Mouse (Mus musculus): ENCODE data around the gene Nle1. TPM values are rescaled to one million over a fixed set of nuclear protein-coding genes. Genes with fewer than 3 reads are reported as not detected.
A peak's percentile ranks its signal among the peaks of the same experiment; 100 is the strongest.
"Not testable (repeated sequence)": the region's sequence is repeated elsewhere in the genome, so short reads cannot be mapped to it uniquely, and the experiment has no call there.

Nle1 gene
- polyA plus RNA-seq, 1 experiment, result not detected

DNA sequence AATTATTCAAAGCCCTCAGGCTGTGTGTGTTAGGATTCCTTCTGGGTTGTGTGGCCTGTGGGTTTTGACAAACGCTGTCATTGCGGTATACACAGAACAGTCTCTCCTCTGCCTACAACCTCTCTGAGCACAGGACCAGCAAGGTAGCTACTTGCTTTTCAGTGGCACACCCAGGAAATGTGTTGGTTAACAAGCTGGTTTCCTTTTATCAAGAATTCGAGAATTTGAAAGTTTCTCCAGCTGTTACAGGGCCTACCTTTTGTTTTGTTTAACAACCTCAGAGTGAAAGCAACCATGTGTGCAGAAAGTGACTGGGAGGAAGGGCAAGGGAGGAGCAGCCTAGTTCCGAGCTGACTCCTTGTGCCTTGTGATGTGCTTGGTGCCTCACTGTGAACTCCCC is 39.2 kb upstream of the Nle1 start:
- no peak overlapping the region for H3K27ac ChIP-seq (ENCODE audit: insufficient read depth, low read depth, low read length)
- WGBS, result 67% methylated on average over 4 of the region's 4 CpGs
- H3K4me3 ChIP-seq (ENCODE audit: insufficient read depth, low read depth, low read length), result no peak overlapping the region
- H3K4me1 ChIP-seq (ENCODE audit: control insufficient read depth, insufficient read depth, low read length), result peaks cover 7% of the 10 kb centered on the region; the same call in 1 of the 2 replicates
- TF ChIP-seq POLR2A (IDR thresholded peaks at IDR 0.05; ENCODE audit: insufficient read depth, low read depth, low read length) (no peak), CTCF (IDR thresholded peaks at IDR 0.05; ENCODE audit: insufficient read depth, low read depth, low read length) (no peak)

DNA sequence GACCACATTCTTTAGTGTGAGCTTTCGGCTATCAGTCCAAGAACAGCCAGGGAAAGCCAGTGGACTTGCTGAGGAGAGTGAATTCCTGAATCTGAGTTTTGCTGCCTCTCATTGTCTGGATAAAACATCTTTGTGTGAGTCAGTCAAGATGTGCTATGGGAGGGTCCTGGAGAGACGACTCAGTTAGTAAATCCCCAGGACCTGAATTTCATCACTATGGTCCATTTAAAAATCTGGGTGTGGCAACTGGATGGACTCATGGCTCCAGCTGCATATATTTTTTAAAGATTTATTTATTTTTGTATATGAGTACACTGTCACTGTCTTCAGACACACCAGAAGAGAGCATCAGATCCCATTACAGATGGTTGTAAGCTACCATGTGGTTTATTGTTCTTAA is 37.4 kb upstream of the Nle1 start:
- TF ChIP-seq POLR2A (IDR thresholded peaks at IDR 0.05; ENCODE audit: insufficient read depth, low read depth, low read length) (no peak), CTCF (IDR thresholded peaks at IDR 0.05; ENCODE audit: insufficient read depth, low read depth, low read length) (no peak)
- no peak overlapping the region for H3K27ac ChIP-seq (ENCODE audit: insufficient read depth, low read depth, low read length)
- no peaks in the 10 kb centered on the region for H3K4me1 ChIP-seq (ENCODE audit: control insufficient read depth, insufficient read depth, low read length)
- H3K4me3 ChIP-seq (ENCODE audit: insufficient read depth, low read depth, low read length), result no peak overlapping the region
- 76% methylated on average over 2 of the region's 2 CpGs for WGBS

DNA sequence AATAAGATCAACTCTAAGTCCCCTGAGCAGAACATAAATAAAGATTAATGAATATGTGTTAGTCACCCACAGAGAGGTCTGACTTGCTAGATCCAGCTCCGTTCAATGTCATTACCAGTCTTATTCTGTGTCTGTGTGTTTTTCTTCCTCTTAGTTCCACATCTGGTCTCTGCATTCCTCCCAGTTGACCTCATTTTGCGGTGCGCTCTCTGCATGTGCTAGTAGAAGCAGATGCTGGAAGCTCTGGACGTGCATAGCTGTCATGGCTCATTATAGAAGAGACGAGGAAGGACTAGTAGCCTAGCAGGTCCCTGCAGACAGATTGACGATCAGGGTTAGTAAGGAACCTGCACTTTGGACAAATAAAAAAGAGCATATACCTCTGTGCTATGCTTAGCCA is 35.1 kb upstream of the Nle1 start:
- TF ChIP-seq POLR2A (IDR thresholded peaks at IDR 0.05; ENCODE audit: insufficient read depth, low read depth, low read length) (no peak), CTCF (IDR thresholded peaks at IDR 0.05; ENCODE audit: insufficient read depth, low read depth, low read length) (no peak)
- 67% methylated on average over 6 of the region's 6 CpGs for WGBS
- Histone ChIP-seq H3K27ac (ENCODE audit: insufficient read depth, low read depth, low read length) (no peak overlapping the region), H3K4me1 (ENCODE audit: control insufficient read depth, insufficient read depth, low read length) (no peaks in the 10 kb centered on the region), H3K4me3 (ENCODE audit: insufficient read depth, low read depth, low read length) (no peak overlapping the region)

DNA sequence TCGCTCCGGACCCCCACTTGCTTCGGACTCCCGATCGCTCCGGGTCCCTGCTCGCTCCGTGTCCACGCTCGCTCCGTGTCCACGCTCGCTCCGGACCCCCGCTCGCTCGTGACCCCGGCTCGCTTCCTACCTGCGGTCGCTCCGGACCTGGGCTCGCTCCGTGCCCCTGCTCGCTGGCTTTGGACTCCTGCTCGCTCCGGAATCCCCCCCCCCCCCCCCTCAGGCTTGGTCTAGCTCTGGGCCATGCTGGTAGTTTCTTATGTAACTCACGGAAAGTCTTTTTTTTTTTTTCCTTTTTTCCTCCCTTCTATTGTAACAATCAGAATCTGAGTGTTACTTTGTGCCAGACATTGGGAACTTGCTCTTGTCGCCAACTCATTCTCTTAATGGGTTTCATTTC is 25.0 kb upstream of the Nle1 start:
- 1% methylated on average over 29 of the region's 29 CpGs for WGBS
- Histone ChIP-seq H3K4me1 (ENCODE audit: control insufficient read depth, insufficient read depth, low read length) (no peaks in the 10 kb centered on the region), H3K27ac (ENCODE audit: insufficient read depth, low read depth, low read length) (no peak overlapping the region), H3K4me3 (ENCODE audit: insufficient read depth, low read depth, low read length) (peak overlapping the region; percentile 59)
- TF ChIP-seq CTCF (IDR thresholded peaks at IDR 0.05; ENCODE audit: insufficient read depth, low read depth, low read length), result no peak
- TF ChIP-seq POLR2A (IDR thresholded peaks at IDR 0.05; ENCODE audit: insufficient read depth, low read depth, low read length), result no peak

DNA sequence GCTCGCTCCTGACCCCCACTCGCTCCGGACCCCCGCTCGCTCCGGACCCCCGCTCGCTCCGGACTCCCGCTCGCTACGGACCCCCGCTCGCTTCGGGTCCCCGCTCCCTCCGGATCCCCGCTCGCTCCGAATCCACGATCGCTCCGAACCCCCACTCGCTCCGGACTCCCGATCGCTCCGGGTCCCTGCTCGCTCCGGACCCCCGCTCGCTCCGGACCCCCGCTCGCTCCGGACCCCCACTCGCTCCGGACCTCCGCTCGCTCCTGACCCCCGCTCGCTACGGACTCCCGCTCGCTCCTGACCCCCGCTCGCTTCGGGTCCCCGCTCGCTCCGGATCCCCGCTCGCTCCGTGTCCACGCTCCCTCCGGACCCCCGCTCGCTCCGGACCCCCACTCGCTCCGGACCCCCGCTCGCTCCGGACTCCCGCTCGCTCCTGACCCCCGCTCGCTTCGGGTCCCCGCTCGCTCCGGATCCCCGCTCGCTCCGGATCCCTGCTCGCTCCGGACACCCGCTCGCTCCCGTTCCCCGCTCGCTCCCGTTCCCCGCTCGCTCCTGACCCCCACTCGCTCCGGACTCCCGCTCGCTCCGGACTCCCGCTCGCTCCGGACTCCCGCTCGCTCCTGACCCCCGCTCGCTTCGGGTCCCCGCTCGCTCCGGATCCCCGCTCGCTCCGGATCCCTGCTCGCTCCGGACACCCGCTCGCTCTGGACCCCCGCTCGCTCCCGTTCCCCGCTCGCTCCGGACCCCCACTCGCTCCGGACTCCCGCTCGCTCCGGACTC is 23.6 kb upstream of the Nle1 start:
- H3K4me3 ChIP-seq (ENCODE audit: insufficient read depth, low read depth, low read length), result peak overlapping the region; percentile 59
- WGBS, result 2% methylated on average over 113 of the region's 119 CpGs
- H3K27ac ChIP-seq (ENCODE audit: insufficient read depth, low read depth, low read length); H3K4me1 ChIP-seq (ENCODE audit: control insufficient read depth, insufficient read depth, low read length): not testable (repeated sequence)

DNA sequence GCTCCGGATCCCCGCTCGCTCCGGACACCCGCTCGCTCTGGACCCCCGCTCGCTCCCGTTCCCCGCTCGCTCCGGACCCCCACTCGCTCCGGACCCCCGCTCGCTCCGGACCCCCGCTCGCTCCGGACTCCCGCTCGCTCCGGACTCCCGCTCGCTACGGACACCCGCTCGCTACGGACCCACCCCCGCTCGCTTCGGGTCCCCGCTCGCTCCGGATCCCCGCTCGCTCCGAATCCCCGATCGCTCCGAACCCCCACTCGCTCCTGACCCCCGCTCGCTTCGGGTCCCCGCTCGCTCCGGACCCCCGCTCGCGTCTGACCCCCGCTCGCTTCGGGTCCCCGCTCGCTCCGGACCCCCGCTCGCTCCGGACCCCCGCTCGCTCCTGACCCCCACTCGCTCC is 22.9 kb upstream of the Nle1 start:
- H3K4me3 ChIP-seq (ENCODE audit: insufficient read depth, low read depth, low read length), result peak overlapping the region; percentile 59
- H3K27ac ChIP-seq (ENCODE audit: insufficient read depth, low read depth, low read length), result not testable (repeated sequence)
- 3% methylated on average over 62 of the region's 63 CpGs for WGBS

DNA sequence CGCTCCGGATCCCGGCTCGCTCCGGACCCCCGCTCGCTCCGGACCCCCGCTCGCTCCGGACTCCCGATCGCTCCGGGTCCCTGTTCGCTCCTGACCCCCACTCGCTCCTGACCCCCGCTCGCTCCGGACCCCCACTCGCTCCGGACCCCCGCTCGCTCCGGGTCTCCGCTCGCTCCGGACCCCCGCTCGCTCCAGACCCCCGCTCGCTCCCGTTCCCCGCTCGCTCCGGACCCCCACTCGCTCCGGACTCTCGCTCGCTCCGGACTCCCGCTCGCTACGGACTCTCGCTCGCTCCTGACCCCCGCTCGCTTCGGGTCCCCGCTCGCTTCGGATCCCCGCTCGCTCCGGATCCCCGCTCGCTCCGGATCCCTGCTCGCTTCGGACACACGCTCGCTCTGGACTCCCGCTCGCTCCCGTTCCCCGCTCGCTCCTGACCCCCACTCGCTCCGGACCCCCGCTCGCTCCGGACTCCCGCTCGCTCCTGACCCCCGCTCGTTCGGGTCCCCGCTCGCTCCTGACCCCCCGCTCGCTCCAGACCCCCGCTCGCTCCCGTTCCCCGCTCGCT is 22.3 kb upstream of the Nle1 start:
- H3K4me1 ChIP-seq (ENCODE audit: control insufficient read depth, insufficient read depth, low read length); H3K27ac ChIP-seq (ENCODE audit: insufficient read depth, low read depth, low read length): not testable (repeated sequence)
- WGBS, result 1% methylated on average over 79 of the region's 85 CpGs
- H3K4me3 ChIP-seq (ENCODE audit: insufficient read depth, low read depth, low read length), result peak overlapping the region; percentile 59

More for the DNA sequence above, 22.9 kb upstream of the Nle1 start:
- H3K4me1 ChIP-seq (ENCODE audit: control insufficient read depth, insufficient read depth, low read length), result not testable (repeated sequence)

DNA sequence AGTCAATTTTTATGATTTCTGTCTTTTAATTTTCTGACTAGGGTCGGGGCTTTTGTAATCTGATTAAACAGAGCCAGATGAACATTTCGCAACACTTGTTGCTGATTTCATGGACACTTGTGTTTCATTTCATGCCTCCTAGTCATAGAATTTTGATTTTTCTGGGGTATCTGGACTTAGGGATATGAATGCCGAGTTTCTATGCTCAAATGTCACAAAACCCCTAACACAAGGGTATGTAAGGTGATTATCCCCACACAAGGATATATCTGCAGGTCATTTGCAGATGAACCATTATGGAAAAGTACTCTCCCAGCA is 21.4 kb upstream of the Nle1 start:
- TF ChIP-seq CTCF (IDR thresholded peaks at IDR 0.05; ENCODE audit: insufficient read depth, low read depth, low read length) (no peak), POLR2A (IDR thresholded peaks at IDR 0.05; ENCODE audit: insufficient read depth, low read depth, low read length) (no peak)
- no peak overlapping the region for H3K4me3 ChIP-seq (ENCODE audit: insufficient read depth, low read depth, low read length)
- H3K4me1 ChIP-seq (ENCODE audit: control insufficient read depth, insufficient read depth, low read length), result no peaks in the 10 kb centered on the region
- no peak overlapping the region for H3K27ac ChIP-seq (ENCODE audit: insufficient read depth, low read depth, low read length)
- WGBS, result 87% methylated on average over 3 of the region's 3 CpGs

DNA sequence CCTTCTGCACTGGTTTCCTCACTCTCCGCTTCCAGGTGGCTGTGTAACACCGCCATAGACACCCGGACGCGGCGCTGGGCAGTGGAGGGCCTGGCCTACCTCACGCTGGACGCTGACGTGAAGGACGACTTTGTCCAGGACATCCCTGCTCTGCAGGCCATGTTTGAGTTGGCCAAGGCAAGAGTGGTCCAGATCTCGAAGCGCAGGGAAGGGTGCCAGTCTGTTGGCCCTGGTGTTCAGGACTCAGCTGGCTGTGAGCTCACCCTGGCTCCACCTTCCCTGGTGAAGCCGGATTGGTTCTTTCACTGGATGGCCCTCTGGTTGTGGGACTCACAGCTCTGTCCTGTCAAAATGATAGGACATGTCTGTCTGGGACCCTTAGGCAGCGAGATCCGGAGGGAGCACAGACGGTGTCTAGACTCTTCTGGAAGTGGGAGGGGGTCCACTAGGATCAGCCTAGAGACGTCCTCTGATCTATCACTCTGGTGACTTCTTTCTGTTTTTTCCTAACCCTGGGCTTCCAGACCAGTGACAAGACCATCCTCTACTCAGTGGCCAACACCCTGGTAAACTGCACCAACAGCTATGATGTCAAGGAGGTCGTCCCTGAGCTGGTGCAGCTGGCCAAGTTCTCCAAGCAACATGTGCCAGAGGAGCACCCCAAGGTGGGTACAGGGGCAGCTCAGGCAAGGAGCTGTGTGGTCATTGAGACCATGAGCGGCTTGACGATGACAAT is 20.9 kb upstream of the Nle1 start:
- Histone ChIP-seq H3K4me1 (ENCODE audit: control insufficient read depth, insufficient read depth, low read length) (no peaks in the 10 kb centered on the region), H3K27ac (ENCODE audit: insufficient read depth, low read depth, low read length) (no peak overlapping the region), H3K4me3 (ENCODE audit: insufficient read depth, low read depth, low read length) (no peak overlapping the region)
- WGBS, result 71% methylated on average over 20 of the region's 20 CpGs
- TF ChIP-seq CTCF (IDR thresholded peaks at IDR 0.05; ENCODE audit: insufficient read depth, low read depth, low read length), result no peak

DNA sequence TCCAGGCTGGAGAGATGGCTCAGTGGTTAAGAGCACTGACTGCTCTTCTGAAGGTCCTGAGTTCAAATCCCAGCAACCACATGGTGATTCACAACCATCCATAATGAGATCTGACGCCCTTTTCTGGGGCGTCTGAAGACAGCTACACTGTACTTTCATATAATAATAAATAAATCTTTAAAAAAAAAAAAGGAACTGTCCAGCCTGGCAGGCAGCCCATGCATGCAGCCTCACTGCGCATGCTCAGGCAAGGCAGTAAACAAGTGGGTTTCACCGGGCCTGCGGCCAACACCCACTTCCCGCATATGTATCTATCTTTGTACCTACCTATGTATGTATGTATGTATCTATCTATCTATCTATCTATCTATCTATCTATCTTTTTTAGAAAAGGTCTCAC is 15.7 kb upstream of the Nle1 start:
- H3K27ac ChIP-seq (ENCODE audit: insufficient read depth, low read depth, low read length); H3K4me3 ChIP-seq (ENCODE audit: insufficient read depth, low read depth, low read length); H3K4me1 ChIP-seq (ENCODE audit: control insufficient read depth, insufficient read depth, low read length): not testable (repeated sequence)
- 87% methylated on average over 6 of the region's 6 CpGs for WGBS

Data from olfactory bulb, adult 2 months (tissue).